Mouse (Mus musculus) limb, embryonic 13.5 days (tissue): Measurements from ENCODE around the gene Gm44511. TPM values are rescaled to one million over a fixed set of nuclear protein-coding genes. Genes with fewer than 3 reads are reported as not detected.
A peak's percentile ranks its signal among the peaks of the same experiment; 100 is the strongest.
"Not testable (repeated sequence)": the region's sequence is repeated elsewhere in the genome, so short reads cannot be mapped to it uniquely, and the experiment has no call there.

Experiments used
- ATAC-seq: fragments of 200-750 bp; cut with Nextera tagmentation; 2 replicates; pipeline ENCODE4 v1.8.0; 2017; ENCODE audit warnings: low read depth, moderate number of reproducible peaks, moderate TSS enrichment; ENCODE audit not compliant: low FRiP score
- H3K27ac ChIP-seq: fragments of 300-500 bp; sonication (generic); 2 replicates; pipeline ENCODE4 v1.5.1; 2015; ENCODE audit warnings: inconsistent platforms, mild to moderate bottlenecking, moderate library complexity
- H3K27me3 ChIP-seq: fragments of 300-500 bp; sonication (generic); 2 replicates; pipeline ENCODE4 v1.6.1; 2015; ENCODE audit warnings: mild to moderate bottlenecking, inconsistent platforms
- H3K36me3 ChIP-seq: fragments of 300-500 bp; sonication (generic); 2 replicates; pipeline ENCODE4 v1.6.1; 2015; ENCODE audit warnings: inconsistent platforms, mild to moderate bottlenecking, moderate library complexity
- H3K4me1 ChIP-seq: fragments of 300-500 bp; sonication (generic); 2 replicates; pipeline ENCODE4 v1.6.1; 2015; ENCODE audit warnings: inconsistent platforms
- H3K4me2 ChIP-seq: fragments of 300-500 bp; sonication (generic); replicated peaks from 2 replicates; pipeline ENCODE4 v1.6.1; 2015; ENCODE audit warnings: inconsistent platforms, mild to moderate bottlenecking, moderate library complexity
- H3K4me3 ChIP-seq: fragments of 300-500 bp; sonication (generic); 2 replicates; pipeline ENCODE4 v1.5.1; 2015; ENCODE audit warnings: moderate library complexity, mild to moderate bottlenecking, inconsistent platforms
- H3K9ac ChIP-seq: fragments of 300-500 bp; sonication (generic); 2 replicates; pipeline ENCODE4 v1.6.1; 2015; ENCODE audit warnings: mild to moderate bottlenecking, inconsistent platforms
- H3K9me3 ChIP-seq: fragments of 300-500 bp; sonication (generic); 2 replicates; pipeline ENCODE4 v1.6.1; 2016; ENCODE audit warnings: inconsistent platforms
- WGBS: fragments of 180-500 bp; shearing (Covaris S2); methylation state at CpG from one replicate; pipeline ENCODE4 v1.1.7; 2015; 5-methylcytosine and 5-hydroxymethylcytosine counted together
- polyA plus RNA-seq: library from polyadenylated mRNA; unstranded; fragments of >200 nt; fragmentation: Nextera tagmentation; extraction: Ambion mirVana; gene quantifications from 2 replicates; pipeline ENCODE4 v1.2.1, GENCODE M21; 2015

The Gm44511 gene
- polyA plus RNA-seq, 1 experiment from 2014 or later = not detected

GRCm38 (mm10) chr6:128807021-128807420, 19.1 kb downstream of the Gm44511 start:
- Histone ChIP-seq H3K9me3 (no peaks in the 10 kb centered on the region; the same call in 1 of the 2 replicates), H3K4me2 (no peak overlapping the region), H3K9ac (no peak overlapping the region), H3K36me3 (no peaks in the 10 kb centered on the region), H3K4me1 (no peaks in the 10 kb centered on the region), H3K27me3 (no peaks in the 10 kb centered on the region), H3K27ac (no peak overlapping the region), H3K4me3 (no peak overlapping the region)
- 74% methylated on average over 3 of the region's 3 CpGs for WGBS
- no peak for ATAC-seq

- not testable (repeated sequence) for H3K4me1 ChIP-seq, H3K27me3 ChIP-seq, H3K36me3 ChIP-seq, H3K9me3 ChIP-seq, H3K4me2 ChIP-seq, H3K9ac ChIP-seq, H3K4me3 ChIP-seq, ATAC-seq, H3K27ac ChIP-seq
- 67% methylated on average over 7 of the region's 7 CpGs for WGBS
Measured at GRCm38 (mm10) chr6:128804823-128805640, 21.1 kb downstream of the Gm44511 start.

GRCm38 (mm10) chr6:128802999-128803857, 22.9 kb downstream of the Gm44511 start:
- H3K9me3 ChIP-seq = no peaks in the 10 kb centered on the region; the same call in 1 of the 2 replicates
- 0 out of 2 replicates have a peak overlapping the region, but pooled peaks have one; percentile 81 for H3K27ac ChIP-seq
- H3K36me3 ChIP-seq = no peaks in the 10 kb centered on the region
- peak overlapping the region; percentile 48 for H3K4me3 ChIP-seq
- no peak overlapping the region; the same call in 1 of the 2 replicates for H3K9ac ChIP-seq
- ATAC-seq = peak; percentile 93
- H3K4me1 ChIP-seq = peaks cover 2% of the 10 kb centered on the region
- 8% methylated on average over 26 of the region's 26 CpGs for WGBS
- no peaks in the 10 kb centered on the region for H3K27me3 ChIP-seq
- H3K4me2 ChIP-seq = peak overlapping the region; percentile 66

GRCm38 (mm10) chr6:128802557-128802956, 23.6 kb downstream of the Gm44511 start:
- peak overlapping the region; percentile 81 for H3K27ac ChIP-seq
- H3K4me1 ChIP-seq = peaks cover 9% of the 10 kb centered on the region
- H3K27me3 ChIP-seq = no peaks in the 10 kb centered on the region
- peak overlapping the region; percentile 48 for H3K4me3 ChIP-seq
- H3K36me3 ChIP-seq = no peaks in the 10 kb centered on the region
- peak overlapping the region; percentile 66 for H3K4me2 ChIP-seq
- no peaks in the 10 kb centered on the region for H3K9me3 ChIP-seq
- WGBS = 10% methylated on average over 10 of the region's 10 CpGs
- peak; percentile 52 for ATAC-seq
- H3K9ac ChIP-seq = peak overlapping the region; percentile 64

GRCm38 (mm10) chr6:128800696-128801095, 25.4 kb downstream of the Gm44511 start:
- 87% methylated on average over 5 of the region's 5 CpGs for WGBS

GRCm38 (mm10) chr6:128799896-128800270, 26.2 kb downstream of the Gm44511 start:
- no peaks in the 10 kb centered on the region for H3K36me3 ChIP-seq
- peak overlapping the region; percentile 75; the same call in 1 of the 2 replicates for H3K9ac ChIP-seq
- peaks cover 10% of the 10 kb centered on the region for H3K4me1 ChIP-seq
- no peak for ATAC-seq
- H3K9me3 ChIP-seq = no peaks in the 10 kb centered on the region
- 26% methylated on average over 7 of the region's 7 CpGs for WGBS
- no peak overlapping the region; the same call in 1 of the 2 replicates for H3K27ac ChIP-seq
- H3K27me3 ChIP-seq = no peaks in the 10 kb centered on the region
- H3K4me3 ChIP-seq = peak overlapping the region; percentile 61
- H3K4me2 ChIP-seq = peak overlapping the region; percentile 59

More at GRCm38 (mm10) chr6:128800696-128801095, 25.4 kb downstream of the Gm44511 start:
- not testable (repeated sequence) for H3K9ac ChIP-seq, H3K36me3 ChIP-seq, H3K4me2 ChIP-seq, ATAC-seq, H3K4me3 ChIP-seq, H3K27me3 ChIP-seq, H3K27ac ChIP-seq, H3K9me3 ChIP-seq
- peaks cover 10% of the 10 kb centered on the region for H3K4me1 ChIP-seq

GRCm38 (mm10) chr6:128799144-128799895, 26.8 kb downstream of the Gm44511 start:
- H3K9me3 ChIP-seq, H3K27me3 ChIP-seq, H3K36me3 ChIP-seq: not testable (repeated sequence)
- H3K4me1 ChIP-seq = peaks cover 10% of the 10 kb centered on the region
- H3K4me3 ChIP-seq = peak overlapping the region; percentile 61
- peak overlapping the region; percentile 75 for H3K9ac ChIP-seq
- peak; percentile 70 for ATAC-seq
- H3K27ac ChIP-seq = peak overlapping the region; percentile 88
- under 1% methylated on average over 49 of the region's 49 CpGs for WGBS
- H3K4me2 ChIP-seq = peak overlapping the region; percentile 72

- under 1% methylated on average over 20 of the region's 20 CpGs for WGBS
- H3K27me3 ChIP-seq, H3K9me3 ChIP-seq, H3K36me3 ChIP-seq: not testable (repeated sequence)
- H3K4me2 ChIP-seq = peak overlapping the region; percentile 72
- peak overlapping the region; percentile 61 for H3K4me3 ChIP-seq
- peak overlapping the region; percentile 75 for H3K9ac ChIP-seq
- peak overlapping the region; percentile 88 for H3K27ac ChIP-seq
- peak; percentile 52 for ATAC-seq
- peaks cover 11% of the 10 kb centered on the region for H3K4me1 ChIP-seq
Measured at GRCm38 (mm10) chr6:128798772-128799143, 27.4 kb downstream of the Gm44511 start.

GRCm38 (mm10) chr6:128797936-128798771, 28.0 kb downstream of the Gm44511 start:
- H3K27ac ChIP-seq = no peak overlapping the region
- 10% methylated on average over 15 of the region's 15 CpGs for WGBS

GRCm38 (mm10) chr6:128797185-128797905, 28.8 kb downstream of the Gm44511 start:
- no peaks in the 10 kb centered on the region for H3K36me3 ChIP-seq
- no peaks in the 10 kb centered on the region for H3K27me3 ChIP-seq
- H3K4me3 ChIP-seq = peak overlapping the region; percentile 61; the same call in 1 of the 2 replicates
- H3K27ac ChIP-seq = no peak overlapping the region
- no peaks in the 10 kb centered on the region for H3K9me3 ChIP-seq
- ATAC-seq = no peak
- 77% methylated on average over 12 of the region's 12 CpGs for WGBS
- peaks cover 14% of the 10 kb centered on the region for H3K4me1 ChIP-seq
- peak overlapping the region; percentile 72 for H3K4me2 ChIP-seq
- 0 out of 2 replicates have a peak overlapping the region, but pooled peaks have one; percentile 63 for H3K9ac ChIP-seq

More at GRCm38 (mm10) chr6:128797936-128798771, 28.0 kb downstream of the Gm44511 start:
- Histone ChIP-seq H3K4me1 (peaks cover 14% of the 10 kb centered on the region), H3K4me2 (peak overlapping the region; percentile 72), H3K27me3 (no peaks in the 10 kb centered on the region), H3K9ac (peak overlapping the region; percentile 63; the same call in 1 of the 2 replicates), H3K4me3 (peak overlapping the region; percentile 61), H3K36me3 (no peaks in the 10 kb centered on the region), H3K9me3 (no peaks in the 10 kb centered on the region)
- no peak for ATAC-seq
